Mouse (Mus musculus): Measurements from ENCODE around the gene Ciita.

DNA sequence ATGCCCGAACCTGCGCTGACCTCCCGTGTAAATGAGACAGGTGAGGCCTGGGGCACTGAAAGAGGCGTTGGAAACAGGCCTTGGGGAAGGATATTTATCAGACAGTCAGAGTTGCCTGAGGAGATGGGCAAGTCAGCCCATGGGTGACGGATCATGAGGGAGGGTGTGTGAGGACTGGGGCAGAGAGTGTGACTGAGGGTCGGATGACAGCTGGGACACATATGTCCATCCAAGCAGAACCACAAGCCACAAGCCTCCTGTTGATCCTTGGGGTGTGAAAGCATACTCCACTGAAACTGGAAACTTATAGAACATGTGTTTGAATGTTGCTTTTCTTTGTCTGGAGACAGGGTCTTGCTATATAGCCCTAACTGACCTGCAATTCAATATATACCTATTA is 28.8 kb downstream of the Ciita start:
- TF ChIP-seq POLR2A (IDR thresholded peaks at IDR 0.05; ENCODE audit: insufficient read length, low read depth) (no peak), TCF3 (IDR thresholded peaks at IDR 0.05; ENCODE audit: insufficient read length, low read depth) (no peak), USF1 (IDR thresholded peaks at IDR 0.05; ENCODE audit: low read depth) (no peak), POLR2AphosphoS2 (IDR thresholded peaks at IDR 0.05; ENCODE audit: insufficient read length, low read depth) (no peak), CEBPB (IDR thresholded peaks at IDR 0.05; ENCODE audit: insufficient read depth, poor library complexity, severe bottlenecking) (no peak), MYOG (IDR thresholded peaks at IDR 0.05; ENCODE audit: control insufficient read depth in 1 of 3, insufficient read depth in 1 of 3, insufficient read length in 2 of 3, low read depth in 2 of 3) (peak in 1 of 3 experiments; percentile 66), REST (IDR thresholded peaks at IDR 0.05; ENCODE audit: insufficient read depth, insufficient read length) (no peak), TCF12 (IDR thresholded peaks at IDR 0.05; ENCODE audit: insufficient read depth, poor library complexity, severe bottlenecking) (no peak), MYOD1 (IDR thresholded peaks at IDR 0.05; ENCODE audit: control insufficient read depth in 1 of 3, insufficient read length in 2 of 3, low read depth in 2 of 3) (peak in 2 of 3 experiments; percentile 46 to 50), E2F4 (IDR thresholded peaks at IDR 0.05; ENCODE audit: insufficient read depth) (no peak), MAX (IDR thresholded peaks at IDR 0.05; ENCODE audit: low read depth) (no peak), SRF (IDR thresholded peaks at IDR 0.05; ENCODE audit: control insufficient read depth, insufficient read length, low read depth) (no peak)

Measured in myocyte (in vitro differentiated cells).